Mouse (Mus musculus) A20 (cell line): ENCODE results near the gene Stard7.

Source experiments
- DNase-seq: peaks from one replicate; pipeline ENCODE4 v3.0.0-alpha.2; 2011; ENCODE audit warnings: low read depth, low spot score

Gene Stard7

DNA sequence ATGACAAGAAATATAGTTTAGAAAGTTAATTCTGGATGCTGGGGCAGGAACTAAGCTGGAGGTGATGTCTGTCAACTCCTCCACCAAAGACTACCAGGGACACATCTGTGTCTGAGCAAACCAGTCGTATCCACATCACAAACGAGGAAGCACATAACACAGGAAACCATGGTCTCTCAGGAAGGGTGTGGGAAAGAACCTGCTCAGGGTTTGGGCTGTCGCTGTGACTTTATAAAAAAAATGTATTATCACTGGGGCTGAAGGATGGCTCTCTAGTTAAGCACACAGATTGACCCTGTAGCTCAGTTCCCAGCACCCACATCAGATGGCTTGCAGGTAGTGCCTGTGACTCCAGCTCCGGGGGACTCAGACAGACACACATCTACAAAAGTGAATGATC is 49.1 kb downstream of the Stard7 start:
- no peak for DNase-seq

DNA sequence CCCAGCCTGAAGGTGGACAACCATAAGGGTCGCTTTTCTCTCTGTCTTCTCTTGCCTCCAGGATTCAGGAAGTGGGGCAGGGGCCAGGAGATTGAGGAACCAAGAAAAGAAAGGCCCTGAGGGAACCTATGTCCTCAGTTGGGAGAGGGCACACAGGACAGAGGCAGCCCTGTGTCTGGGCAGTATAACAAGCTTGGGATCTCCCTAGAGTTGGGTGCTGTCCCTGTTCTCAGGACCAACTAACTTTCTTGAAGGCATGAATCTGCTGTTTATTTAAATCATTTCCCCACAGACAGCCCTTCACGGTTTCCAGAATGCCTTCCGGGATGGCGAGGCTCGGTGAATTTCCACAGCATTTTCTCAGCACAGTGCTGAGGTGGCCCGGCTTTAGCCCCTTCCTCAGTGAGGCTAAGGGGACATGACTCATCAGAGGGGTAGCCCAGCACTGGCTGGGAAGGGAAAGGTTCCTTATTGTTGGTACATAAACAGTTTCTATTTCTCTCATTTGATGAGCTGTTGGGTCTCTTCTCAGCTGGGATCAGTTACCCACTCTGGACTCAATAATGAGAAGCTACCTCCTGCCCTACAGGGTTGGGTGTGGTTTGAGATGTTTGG is 52.8 kb downstream of the Stard7 start:
- DNase-seq, result peak; percentile 28

DNA sequence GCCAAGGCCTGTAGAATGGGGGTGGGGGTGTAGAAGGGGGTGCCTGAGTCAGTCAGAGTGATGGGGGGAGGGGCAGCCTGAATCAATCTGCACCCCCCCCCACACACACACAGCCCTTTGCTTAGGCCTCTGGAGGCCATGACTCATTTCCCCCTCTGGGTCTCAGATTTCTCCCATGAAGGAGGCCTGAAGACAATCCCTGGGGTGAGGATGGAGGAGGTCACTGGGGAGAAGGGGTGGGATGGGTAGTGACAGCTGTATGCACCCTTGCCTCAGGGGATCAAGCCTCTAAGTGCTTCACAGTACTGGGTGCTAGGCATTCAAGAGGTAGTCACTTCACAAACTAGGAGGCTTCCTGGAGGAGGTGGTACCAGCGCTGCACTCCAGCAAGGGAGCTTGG is 53.6 kb downstream of the Stard7 start:
- DNase-seq, result no peak

DNA sequence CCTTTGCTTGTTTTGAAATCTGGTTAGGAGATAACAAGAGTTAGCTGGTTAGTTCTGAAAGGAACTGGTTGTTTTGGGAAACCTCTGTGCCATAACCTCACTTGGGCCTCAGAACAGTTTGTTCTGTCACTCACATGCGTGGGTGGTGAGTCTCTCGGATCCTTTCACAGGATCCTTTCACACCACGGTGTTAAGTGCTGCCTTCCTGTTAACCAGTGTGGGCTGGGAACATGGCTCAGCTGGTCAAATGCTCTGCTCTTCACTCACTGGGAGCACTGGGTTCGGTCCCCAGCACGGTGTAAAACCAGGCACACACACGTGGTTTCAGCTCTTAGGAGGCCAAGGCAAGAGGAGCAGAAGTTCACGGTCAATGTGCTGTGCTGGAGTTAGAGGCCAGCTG is 54.4 kb downstream of the Stard7 start:
- no peak for DNase-seq

DNA sequence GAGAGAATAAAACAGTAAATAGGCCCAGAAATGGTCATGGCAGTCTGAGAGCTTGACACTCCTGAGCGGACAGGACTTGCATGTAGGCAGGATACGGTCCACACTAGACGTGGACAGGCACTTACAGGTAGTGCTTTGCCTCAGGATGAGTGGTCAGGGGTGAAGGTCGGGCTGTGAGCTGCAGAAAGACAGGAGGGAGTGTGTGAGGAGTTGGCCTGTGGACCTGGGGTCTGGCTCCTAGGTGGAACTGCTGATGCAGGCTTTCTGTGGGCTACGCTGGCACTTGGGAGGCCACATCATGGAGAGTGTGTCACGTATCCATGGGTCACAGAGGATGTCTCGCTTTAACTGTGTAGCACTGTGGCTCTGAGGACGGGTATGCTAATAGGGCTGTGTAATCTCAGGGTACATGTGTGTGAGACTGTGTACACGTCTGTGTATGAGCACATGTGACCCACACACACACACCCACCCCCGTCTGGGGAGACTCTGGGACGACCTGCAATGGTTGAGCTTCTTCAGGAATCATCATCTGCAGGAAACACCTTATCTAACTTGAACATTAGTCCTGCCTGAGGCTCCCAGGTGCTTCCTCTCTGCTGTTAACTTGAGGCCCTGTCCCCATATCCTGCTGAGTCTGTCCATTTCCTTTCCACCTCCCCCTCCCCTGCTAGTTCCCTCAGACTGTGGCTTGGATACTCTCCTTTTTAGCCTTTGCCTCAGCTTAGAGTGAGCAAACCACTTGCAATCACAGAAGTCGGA is 58.3 kb downstream of the Stard7 start:
- DNase-seq, result no peak

DNA sequence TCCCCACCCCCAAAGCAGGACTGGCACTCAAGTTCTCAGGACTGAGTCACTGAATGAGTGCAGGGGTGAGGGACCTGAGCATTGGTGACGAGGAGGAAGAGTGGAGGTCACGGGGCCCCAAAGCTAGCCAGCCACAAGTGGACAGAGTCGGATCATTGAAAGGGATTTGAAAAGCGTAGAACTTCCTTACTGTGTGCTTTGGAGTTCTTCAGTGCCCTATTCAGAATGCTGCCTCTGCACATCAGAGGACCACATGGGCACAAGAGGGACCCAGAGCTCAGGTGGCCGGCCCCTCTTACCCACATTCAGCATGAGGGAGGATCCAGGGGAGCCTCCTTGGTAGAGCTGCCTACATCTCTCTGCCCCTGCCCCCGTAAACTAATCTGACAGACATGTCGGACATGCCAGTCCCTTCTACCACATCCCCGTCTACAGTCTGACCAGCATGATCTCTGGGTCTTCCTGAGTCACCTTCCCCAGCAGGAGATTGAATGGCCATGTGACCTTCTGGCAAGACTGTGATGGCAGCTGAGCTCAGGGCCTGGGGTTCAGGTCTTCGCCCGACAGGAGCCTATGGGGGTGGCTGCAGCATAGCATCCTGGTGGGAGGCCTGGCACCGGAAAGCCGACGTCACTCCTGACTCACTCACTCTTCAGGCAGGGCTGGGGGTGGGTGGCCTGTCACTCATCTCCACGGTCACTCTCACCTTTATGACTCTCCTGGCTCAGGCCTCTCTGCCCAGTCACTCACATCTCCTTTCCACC is 63.0 kb downstream of the Stard7 start:
- DNase-seq, result no peak

DNA sequence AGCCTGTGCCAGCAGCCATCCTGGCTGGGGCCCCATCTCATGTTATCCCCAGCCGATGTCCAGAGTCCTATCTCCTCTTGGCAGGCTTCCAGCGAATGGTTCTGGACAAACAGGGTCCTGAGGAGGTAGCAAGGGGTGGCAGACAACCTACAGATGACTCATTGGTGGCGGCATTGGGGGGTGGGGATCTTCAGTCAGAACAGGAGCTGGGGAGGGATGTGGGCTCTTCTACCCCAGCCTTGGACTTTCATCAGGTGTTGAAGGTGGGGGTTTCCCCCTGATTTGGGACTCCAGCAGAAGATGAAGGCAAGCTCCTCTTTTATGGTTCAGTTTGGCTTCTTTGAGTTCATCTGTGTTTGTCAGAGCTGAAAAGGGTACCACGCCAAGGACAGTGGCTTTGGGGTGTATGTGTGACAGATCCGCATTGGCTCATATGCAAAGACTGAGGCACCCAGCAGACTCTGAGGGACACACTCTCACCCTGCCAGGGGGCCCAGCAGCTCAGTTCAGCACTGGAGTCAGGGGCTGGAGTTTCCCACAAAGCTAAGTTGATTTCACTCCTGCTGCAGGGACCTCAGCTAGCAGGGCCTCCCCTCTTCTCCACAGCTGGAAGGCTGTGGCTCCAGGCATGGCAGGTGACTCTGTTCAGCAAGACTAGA is 64.1 kb downstream of the Stard7 start:
- DNase-seq, result peak; percentile 74

DNA sequence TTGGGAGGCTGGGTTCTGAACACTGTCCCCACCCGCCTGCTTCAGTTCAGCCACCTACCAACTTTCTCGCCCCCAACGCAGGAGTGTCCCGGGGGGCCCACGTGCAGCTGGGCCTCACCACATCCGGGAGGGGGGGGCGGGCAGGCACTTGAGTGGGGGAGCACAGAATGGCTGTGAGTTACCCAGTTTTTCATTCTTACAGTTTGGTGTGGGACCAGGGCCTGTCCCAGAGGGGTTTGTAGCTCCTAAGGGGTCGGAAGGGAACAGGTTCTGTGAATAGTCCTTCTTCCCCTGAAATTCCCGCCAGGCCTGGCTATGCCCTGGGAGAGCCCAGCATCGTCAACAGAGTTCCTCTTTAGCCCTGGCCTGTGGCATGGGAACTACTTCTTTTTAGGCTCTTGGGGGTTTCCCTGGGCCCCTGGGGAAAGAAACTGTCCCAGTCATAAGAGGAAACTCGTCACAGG is 65.1 kb downstream of the Stard7 start:
- DNase-seq, result peak; percentile 94

DNA sequence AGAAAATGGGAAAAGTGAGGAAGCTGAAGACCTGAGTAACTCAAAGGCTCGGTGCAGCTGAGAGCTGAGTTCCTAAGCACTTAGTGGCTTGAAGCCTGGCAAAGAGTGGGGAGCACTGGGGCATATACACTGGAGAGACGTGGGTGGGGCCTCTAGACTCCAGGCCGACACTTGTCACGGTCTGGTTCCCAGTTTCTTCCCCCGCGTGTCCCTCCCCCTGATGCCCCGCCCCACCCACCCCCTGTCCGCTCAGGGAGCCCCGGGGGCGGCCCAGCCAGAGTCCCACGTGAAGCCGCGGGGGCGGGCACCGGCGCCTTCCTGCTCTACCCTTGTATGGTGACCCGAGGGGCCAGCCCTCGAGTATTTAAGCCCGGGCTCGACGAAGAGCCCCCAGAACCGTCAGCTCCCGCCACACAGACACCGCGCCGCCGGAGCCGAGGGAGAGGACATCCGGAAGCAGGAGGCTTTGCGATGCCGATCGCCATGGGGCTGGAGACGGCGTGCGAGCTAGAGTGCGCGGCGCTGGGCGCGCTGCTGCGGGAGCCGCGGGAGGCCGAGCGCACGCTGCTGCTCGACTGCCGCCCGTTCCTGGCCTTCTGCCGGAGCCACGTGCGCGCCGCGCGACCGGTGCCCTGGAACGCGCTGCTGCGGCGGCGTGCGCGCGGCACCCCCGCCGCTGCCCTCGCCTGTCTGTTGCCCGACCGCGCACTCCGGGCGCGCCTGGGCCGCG is 65.9 kb downstream of the Stard7 start, which contains the start of gene Dusp2:
Gene Dusp2, plus strand, starts transcription at position 393 of the 730 bp plus-strand sequence.
- peak; percentile 99 for DNase-seq

DNA sequence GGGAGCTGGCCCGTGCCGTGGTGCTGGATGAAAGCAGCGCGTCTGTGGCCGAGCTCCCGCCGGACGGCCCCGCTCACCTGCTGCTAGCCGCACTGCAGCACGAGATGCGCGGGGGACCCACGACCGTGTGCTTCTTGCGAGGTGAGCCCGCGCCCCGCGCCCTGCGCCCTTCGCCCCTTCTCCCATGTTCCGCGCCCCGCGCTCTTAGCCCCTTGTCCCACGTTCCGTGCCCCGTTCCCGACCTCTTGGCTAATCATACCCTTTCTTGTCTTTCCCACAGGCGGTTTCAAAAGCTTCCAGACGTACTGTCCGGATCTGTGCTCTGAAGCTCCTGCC is 66.4 kb downstream of the Stard7 start:
- DNase-seq, result no peak

DNA sequence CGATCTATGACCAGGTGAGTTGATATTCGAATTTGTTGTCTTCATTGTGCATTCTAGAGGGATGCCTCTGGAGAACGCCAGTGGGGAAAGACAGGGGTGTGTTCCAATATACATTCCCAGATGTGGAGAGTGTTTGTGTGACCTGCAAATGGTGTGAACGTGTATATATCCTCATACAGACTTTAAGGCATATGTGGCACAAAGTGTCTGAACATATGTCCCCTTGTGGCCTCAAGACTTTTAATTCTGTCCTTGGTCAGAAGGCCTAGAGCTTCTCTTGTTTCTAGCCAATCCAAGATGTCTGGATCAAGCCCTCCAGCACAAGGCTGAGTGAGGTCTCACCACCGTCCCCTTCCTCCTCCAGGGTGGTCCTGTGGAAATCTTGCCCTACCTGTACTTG is 66.9 kb downstream of the Stard7 start:
- no peak for DNase-seq

DNA sequence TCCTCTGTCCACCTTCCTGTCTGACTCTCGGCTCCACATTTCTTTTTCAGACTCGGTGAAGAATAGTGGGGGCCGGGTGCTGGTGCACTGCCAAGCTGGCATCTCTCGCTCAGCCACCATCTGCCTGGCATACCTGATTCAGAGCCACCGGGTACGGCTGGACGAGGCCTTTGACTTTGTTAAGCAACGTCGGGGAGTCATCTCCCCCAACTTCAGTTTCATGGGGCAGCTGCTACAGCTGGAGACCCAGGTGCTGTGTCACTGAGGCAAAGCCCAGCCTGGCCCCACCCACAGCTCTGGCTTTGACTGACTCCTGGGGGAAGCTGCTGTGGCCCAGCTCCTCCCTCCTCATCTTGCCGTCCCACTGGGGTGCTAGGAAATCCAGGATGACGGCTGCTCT is 67.5 kb downstream of the Stard7 start:
- peak; percentile 91 for DNase-seq

DNA sequence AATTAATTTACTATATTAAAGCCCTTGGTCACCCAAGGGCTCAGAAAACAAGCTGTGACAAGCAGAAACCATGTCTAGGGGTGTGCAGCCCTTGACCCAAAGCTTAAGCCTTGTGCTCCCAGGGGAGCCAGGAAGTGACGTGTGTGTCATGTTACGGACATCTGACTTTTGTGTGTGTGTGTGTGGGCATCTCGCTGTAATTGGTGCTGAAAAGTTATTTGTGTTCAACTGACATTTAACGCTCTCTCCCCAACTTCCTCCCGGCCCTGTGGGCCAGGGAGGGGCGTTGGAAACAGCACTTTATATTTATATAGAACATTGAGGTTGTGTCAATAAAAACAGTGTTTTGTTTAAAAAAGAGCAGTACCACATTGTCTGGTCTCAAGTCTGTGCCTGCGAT is 68.0 kb downstream of the Stard7 start:
- peak; percentile 79 for DNase-seq

DNA sequence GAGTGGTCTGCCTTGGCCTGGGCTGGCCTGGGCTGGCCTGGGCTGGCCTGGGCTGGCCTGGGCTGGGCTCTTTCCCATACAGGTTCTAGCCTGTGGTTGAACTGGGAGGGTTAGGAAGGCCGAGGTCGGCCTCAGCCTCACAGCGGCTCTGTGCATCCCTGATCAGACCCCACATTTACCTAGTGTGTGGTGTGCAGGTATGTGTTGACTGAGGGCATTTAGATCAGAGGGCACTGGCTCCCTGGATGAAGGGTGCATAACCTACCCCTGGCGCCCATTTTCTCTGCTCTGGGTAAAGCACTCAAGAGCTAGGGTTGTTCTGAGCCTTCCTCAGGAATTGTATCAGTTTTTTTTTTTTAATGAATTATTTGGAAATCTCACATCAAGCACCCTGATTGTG is 68.4 kb downstream of the Stard7 start, which contains the start of gene Astl:
Gene Astl, plus strand, starts transcription at position 224 of the 400 bp plus-strand sequence.
- no peak for DNase-seq

DNA sequence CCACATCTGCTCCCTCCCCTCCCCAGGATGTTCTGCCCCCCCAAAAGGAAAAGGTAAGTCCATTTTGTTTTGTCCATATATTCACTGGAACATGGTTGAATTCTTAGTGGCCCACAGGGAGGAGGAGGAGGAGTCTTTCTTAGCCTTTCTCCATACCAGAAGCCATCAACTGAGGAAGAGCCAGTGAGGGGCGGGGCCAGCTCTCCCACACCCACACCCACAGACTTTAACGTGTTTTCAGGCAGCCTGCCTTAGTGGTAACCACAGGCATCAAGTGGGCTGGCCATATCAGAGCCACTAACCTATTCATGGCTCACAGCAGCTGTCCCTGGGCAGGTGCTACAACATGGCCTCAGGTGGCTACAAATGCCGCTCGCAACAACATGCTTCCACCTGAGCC is 68.8 kb downstream of the Stard7 start:
- peak; percentile 41 for DNase-seq

DNA sequence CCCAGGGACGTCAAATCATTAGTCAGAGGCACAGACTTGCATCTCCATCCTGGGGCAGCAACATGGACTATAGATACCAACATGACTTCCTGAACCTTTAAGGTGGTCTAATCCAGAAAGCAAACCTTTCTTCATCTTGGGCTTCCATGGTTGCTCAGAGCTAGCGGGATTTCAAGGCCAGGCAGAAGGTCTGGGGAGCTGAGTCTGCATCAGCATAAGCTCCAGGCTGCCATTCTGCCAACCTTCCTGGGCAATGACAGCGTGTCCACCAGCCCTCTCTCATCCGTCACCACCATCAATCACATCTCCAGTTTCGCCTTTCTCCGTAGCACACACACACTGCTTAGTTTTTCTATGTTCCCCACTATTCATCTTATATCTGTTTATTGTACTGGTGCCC is 69.2 kb downstream of the Stard7 start:
- peak; percentile 19 for DNase-seq

DNA sequence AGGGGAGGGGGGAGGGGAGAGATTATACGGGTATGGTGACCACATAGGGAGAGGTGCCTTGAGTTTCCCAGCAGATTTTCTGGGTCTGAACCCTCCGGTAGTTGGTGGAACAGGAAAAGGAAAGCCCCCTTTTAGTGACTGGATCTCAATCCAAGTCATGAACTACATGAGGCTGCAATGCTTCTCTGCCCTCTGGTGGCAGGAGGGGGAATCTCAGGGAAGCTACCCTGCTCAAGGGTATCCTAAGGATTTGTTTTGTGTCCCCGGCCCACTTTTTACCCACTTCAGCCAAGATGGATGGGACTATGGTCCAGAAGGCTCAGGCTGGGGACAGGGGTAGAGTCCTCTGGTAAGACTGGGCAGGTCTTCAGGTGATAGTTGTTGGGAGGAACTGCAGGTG is 71.1 kb downstream of the Stard7 start:
- DNase-seq, result peak; percentile 70

DNA sequence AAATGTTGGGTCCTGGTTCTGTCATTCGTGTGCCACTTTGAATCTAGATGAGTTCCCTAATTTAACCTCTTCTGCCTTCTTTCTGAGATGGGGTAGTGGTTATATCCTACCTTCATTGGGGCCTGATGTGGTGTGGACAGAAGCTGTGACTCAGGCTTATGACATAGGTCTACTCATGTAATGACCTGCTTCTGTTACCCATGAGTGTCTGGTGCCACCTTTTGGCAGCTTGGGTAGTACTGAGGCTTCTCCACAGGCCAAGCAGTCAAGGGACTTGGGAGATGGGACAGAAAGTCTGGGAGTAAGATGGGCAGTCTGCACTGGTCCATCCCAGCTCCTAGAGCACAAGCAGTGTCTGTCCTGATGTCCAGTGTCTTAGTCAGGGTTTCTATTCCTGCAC is 76.3 kb downstream of the Stard7 start:
- peak; percentile 50 for DNase-seq

DNA sequence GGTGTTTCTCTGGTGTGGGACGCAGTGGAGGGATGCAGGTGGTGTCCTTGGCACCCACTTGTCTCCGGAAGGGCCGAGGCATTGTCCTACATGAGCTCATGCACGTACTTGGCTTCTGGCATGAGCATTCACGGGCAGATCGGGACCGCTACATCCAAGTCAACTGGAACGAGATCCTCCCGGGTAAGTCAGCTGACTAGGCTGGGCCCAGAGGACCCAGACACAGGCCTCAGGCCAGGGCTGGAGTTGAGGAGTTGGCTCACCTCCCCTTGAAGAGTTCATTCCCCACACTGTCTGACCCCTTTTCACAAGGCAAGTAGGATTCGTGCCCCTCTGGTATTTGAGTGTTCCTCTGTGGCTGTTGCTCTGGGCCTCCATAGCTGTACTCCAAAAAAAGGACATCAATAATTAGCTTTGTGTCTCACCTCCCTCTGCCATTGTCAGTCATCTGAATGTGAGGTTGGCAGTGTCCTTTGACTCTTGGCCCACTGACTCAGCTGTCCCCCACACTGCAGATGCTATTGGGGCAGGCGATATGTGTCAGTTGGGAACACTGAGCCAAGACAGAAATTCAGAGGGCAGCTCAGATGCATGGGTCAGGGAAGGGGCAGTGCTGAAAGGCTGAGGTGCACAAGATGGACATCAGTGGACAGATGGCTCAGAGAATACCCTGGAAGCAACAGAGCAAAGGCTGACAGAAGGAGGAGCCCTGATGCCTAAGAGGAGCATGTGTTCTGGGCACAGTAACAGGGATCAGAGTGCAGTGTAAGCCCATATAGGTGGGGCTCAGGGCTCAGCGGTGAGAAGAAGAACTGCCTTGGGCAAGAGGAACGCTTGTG is 77.3 kb downstream of the Stard7 start:
- DNase-seq, result no peak
